Mouse (Mus musculus): Measurements from ENCODE around the gene Mccc1.
A peak's percentile ranks its signal among the peaks of the same experiment; 100 is the strongest.

The Mccc1 gene

DNA sequence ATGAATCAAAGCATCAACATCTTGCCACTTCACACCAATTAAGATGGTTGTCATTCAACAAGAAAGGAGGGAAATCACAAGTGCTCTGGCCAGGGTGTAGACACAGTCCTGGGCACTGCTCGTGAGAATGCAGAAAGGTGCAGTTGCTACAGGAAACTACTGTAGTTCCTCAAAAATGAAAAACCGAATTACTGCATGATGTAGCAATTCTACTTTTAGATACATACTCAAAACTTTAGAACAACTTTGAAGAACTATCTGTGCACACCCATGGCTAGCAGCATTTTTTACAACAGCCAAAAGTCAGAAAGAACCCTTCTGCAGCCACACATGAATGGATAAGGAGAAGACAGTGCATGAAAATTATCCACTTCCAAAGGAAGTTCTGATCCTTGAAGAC is 34.0 kb downstream of the Mccc1 start:
- DNase-seq (ENCODE audit: low read depth, low spot score): no peak

DNA sequence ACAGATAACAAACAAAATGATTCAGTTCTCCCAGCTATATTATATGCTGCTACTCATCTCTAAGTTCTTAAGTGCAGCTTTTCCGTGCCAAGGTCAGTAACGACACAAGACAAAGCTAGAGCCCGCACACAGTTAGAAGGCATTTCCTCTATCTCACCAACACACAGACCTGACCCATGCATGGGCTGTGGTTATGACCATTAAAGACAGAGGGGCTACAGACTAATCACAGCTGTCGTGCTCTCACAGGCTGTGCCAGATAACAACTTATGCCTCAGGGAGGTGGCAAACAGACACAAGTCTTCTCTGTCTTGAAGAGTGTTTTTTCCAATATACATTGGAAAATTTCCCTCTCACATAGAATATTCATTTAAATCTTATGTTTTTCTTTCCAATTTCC is 35.5 kb downstream of the Mccc1 start:
- DNase-seq (ENCODE audit: low read depth, low spot score): no peak

DNA sequence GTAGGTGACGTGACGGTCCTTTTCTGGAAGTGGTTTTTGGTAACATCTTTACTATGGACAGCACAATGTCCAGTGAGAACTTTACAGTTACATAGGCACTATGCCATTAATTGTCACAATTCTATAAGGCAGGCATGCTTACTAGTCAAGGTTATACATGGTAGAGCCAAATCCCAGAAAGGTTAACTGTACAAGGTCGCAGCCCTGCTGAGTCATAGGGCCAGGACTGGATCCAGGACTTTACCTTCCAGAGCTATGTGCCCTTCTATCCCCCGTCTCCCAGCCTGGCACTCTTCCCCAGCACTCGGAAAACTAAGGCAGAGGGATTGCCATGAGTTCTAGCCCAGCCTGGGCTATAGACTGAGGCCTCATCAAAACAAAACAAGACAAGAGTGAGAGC is 36.6 kb downstream of the Mccc1 start:
- no peak for DNase-seq (ENCODE audit: low read depth, low spot score)

DNA sequence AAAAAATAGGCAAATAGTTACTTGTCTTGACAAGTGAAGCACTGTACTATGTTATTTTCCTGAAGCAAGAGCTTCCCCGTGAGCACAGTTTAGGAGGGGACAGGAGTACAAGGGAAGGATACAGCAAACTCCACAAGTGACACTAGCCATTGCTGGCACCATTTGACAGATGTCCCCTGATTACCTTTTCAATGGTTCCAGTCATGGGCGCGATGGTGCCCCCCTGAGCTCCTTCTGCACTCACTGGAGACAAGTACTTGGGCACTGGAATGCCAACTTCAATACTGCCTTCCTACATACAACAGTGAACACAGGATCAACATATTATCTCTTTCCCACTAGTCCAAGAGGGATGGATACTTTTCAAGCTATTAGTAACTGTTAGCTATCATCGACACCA is 37.1 kb downstream of the Mccc1 start:
- DNase-seq (ENCODE audit: low read depth, low spot score): no peak

DNA sequence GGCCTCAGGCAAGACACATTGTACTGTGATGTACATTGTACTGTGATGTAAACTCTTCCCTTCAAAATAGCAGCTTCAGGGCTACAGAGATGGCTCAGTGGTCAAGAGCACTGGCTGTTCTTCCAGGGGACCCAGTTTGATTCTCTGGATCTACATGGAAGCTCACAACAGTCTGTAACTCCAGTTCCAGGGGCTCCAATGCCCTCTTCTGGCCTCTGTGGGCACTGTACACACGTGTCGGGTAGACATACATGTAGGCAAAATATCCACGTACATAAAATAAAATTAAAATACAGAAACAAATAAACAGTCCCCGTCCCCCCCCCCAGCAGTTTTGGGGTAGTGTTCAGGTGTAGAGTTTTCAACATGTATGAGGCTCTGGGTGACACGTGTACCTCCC is 37.5 kb downstream of the Mccc1 start:
- DNase-seq (ENCODE audit: low read depth, low spot score): no peak

DNA sequence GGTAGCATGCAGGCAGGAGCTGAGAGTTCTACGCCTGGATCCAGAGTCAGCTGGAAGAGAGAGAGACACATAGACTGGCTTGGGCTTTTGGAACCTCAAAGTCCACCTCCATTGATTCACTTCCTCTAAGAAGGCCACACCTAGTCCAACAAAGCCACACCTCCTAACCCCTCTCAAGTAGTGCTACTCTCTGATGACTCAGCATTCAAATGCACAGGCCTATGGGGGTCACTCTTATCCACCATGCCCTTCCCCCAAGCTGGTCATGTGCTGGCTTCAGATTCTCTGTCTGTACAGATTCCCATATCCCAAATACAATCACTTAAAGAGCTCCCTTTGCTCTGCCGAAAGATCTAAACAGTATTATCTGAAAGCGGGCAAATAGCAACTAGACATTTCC is 43.2 kb downstream of the Mccc1 start:
- DNase-seq (ENCODE audit: low read depth, low spot score): peak; percentile 22

DNA sequence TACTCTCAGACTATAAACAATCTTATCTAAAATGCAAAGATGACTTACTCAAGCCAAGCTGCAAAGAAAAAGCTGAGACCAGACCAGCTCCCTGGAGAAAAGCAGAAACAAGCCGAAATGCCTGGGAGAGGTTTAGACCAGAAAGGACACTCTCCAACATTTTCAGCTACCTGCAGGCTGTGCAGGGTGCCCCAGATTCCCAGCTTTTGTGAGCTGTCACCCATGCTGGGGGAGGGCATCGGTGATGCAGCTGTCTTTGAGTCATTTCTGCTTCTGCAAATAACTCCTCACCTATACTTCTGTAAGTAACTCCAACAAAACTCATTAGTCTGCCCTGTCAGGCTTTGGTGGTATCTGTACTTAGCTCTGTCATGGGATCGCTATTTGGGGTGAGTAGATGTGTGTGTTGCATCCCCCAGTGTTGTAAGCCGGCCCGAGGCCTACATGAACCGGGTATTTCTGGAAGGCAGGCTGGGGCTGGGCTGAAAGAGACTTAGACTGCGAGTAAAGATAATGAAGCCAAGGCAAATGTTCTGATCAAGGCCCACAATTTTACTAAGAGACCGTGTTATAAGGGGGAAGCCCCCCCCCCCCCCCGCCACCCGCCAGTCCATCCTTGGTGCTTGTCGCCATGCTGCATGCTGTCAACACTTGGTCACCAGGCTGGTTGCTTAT is 45.4 kb downstream of the Mccc1 start:
- no peak for DNase-seq (ENCODE audit: low read depth, low spot score)

DNA sequence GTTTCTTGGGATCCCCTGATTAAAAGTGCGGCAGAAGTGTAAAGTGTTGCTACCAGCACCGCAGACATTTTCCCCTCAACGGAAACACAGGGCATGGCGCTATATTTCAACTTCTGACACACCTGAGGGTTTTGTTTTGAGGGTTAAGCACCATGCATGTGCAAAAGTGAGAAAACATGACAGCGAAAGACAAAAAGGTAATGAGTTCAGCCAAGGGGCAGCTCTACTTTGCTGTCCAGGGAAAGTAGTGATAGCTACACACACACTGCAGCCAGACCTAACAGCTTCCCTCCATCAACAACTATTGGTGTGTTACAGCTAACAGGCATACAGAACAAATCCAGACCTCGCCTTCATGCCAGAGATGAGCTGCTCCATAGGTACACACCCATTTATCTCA is 46.7 kb downstream of the Mccc1 start:
- DNase-seq (ENCODE audit: low read depth, low spot score): no peak

DNA sequence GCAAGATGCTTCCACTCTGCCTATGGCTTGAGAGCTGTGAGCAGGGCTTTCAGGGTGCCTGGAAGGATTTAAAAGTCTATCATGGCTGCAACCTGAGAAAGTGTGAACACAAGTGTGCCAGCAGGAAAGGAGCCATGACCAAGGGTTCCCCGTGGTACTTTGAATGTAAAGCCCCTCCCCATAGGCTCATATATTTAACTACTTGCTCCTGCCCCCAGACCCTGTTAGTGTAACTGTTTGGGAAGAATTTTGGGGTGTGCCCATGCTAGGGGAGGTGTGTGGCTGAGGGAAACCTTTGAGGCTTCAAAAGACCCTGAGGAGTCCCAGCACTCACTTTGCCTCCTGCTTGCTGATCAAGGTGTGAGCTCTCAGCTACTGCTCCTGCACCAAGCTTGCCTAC is 47.3 kb downstream of the Mccc1 start:
- no peak for DNase-seq (ENCODE audit: low read depth, low spot score)

DNA sequence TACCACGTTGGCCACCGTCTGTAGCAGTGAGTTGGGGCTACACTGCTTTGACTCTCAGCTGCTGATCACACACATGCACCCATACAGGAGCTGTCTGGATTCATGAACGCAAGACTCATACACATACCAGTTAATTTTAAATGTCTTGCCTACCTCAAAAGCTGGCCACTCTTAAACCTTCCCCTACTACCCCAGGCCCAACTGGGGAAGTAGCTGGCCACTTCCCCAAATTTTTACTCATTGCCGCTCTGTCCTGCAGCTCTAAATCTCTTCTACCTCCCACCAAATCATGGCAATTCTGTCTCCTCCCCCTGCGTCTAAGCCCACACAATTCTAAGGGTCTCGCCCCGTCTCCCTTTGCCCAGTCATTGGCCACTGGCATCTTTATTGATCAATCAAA is 52.3 kb downstream of the Mccc1 start:
- no peak for DNase-seq (ENCODE audit: low read depth, low spot score)

DNA sequence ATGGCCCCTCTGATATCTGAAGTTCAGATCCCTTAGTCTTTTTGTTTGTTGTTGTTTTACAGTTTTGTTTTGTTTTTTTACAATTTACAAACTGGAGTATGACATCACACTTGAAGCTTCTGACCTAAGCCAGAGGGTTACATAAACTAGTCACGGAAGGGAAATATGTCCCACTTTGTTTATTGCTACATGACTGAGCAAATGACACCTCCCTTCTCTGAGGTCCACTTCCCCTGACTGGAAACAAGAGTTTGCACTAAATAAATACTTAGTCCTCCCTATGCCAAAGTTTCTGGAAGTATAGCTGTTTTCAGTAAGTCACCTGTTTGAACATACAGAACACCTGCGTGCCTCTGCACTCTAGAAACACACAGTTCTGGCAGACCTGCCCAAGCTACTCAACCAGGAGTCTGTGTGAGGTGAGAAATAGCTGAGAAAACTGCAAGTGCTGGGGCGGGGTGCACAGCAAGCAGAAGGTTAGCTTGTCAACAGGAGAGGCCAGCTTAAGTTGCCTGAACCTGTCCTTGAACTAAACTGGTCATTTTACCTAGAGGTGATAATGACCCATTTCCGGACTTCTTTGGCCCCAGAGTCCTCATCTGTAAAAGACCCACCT is 59.9 kb downstream of the Mccc1 start:
- DNase-seq (ENCODE audit: low read depth, low spot score): no peak

DNA sequence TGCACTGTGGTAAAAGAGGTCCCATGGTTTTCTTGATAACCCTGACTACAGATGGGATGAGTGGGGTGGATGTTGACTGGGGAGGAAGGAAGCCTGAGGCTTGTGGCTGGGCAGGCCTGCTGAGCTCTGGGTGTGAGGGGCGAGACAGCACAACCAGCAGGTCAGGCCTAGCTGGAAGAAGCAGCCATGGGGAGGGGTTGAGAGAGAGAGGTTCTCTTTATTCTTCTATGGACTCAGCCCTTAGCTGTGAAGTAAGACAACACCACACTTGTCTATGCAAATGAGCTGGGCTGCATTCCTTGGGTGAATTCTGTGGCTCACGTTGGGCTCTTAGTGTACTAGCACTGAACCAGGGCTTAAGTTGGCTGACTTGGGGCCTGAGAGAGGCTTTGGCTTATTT is 60.4 kb downstream of the Mccc1 start:
- peak; percentile 68 for DNase-seq (ENCODE audit: low read depth, low spot score)

DNA sequence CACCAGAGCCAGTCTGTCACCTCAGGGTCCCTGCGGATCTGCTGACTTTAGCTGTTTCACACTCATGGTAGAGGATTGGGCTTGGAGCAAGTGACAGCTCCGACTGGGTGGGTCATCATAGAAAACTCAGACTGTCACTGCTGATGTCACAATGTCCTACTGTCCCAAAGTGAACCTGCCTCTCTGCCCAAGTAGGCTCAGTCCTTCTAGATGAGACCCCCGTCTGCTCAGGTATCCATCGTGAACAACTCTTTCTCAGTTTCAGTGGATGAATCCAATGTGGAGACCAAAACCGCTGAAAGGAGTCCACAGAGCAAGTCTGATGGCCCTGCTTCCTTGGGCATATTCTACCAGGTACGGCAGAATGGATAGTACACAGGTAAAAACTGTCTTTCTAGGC is 63.1 kb downstream of the Mccc1 start, which contains the start of gene Dcun1d1:
Dcun1d1 (minus strand) TSS at position 101 of the 400 bp plus-strand sequence.
- no peak for DNase-seq (ENCODE audit: low read depth, low spot score)

DNA sequence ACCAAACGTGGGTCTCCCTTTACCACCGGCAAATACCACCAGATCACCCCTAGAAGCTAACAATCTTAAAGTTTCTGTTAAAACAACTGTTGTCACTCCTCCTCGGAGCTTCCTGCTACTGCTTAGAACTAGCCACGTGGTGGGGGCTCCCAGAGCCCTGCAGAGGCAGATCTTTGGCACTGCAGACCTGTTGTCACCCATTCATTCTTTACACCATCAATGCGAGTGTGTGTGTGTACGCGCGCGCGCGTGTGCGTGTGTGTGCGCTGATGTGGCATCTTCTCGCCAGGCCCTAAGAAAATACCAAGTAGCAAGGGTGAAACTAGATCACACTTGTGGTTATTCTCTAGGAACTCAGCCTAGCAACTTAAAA is 67.1 kb downstream of the Mccc1 start:
- DNase-seq (ENCODE audit: low read depth, low spot score): peak; percentile 62

DNA sequence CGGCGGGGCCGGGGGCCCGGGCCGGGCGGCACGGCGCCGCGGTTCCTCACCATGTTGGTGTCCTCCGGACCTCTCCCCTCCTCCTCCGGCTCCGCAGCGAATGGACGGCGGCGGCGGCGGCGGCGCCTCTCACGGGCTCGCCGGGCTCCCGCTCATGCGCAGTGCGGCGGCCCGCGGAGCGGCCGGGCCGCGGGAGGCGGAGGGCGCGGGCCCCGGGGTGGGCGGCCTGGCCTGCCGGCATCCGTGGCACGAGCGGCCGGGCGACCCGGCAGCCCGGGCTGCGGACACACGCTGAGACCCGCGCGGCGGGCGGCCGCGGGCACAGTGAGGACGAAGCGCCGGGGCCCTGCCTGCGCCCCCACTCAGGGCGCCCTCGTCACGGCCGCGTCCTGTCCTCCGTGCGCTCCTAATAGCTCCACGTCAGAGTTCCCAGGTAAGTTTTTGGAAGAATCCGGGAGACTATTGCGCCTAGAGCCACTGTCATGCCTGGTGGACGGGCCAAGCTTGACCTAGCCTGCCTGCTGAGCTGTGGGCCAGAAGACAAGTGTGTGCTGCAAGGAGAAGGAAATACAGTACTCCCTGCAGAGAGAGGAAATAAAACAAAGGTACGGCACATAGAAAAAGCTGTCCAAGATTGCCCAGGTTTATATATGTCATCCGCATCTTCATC is 67.6 kb downstream of the Mccc1 start:
- DNase-seq (ENCODE audit: low read depth, low spot score): peak; percentile 81

DNA sequence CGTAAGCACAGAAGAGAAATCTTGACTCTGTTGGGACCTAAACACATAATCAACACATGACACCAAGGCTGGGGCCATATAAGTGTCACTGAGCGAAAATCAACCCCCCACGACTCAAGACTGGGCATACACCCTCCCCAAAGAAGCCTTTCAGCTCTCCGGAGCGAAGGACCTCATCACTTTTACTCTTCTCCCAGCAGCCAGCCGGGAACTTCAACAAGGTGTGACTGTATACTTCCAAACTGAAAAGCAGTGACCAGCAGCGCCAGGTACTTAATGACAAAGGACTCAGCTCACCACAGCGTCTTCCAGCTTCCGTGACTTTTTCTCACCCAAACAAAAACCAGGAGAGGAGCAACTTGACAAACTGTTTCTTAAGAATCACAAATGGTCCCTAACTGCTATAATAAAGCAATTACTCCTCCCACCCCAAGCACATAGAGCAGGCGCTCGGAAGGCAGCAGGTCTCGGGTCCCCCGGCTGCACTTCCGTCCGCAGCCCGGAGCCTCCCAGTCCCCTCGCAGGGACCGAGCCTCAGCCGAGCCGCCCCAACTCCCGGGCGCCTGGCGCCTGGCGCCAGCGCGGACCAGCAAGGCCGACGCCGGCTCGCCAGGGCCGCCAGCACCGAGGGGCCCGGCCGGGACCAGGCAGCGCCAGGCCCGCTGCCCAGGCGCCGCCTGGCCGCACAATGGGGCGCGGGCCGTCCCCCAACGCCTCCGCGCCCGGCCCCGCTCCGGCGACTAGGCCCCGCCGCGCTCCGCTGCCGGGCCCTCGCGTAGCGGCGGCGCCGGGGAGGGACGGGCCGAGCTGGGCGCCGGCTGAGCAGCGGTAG is 68.4 kb downstream of the Mccc1 start:
- DNase-seq (ENCODE audit: low read depth, low spot score): peak; percentile 81

DNA sequence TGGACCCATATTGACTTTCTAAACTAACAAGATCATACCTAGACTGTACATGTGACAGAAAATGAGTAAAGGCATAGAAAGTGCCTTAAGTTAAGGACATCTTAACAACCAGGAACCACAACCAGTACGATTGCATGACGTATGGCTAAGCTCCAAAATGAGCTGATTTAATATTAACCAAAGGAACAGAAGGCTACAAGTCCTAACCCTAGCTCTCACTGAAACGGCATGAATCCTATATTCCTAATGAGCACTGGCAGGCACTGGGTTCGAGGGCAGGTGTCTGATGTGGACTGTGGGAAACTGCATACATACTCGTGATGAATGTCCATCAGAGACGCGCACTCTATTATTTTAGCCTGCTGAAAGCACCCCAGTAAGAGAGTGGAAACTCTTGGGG is 69.1 kb downstream of the Mccc1 start:
- no peak for DNase-seq (ENCODE audit: low read depth, low spot score)

DNA sequence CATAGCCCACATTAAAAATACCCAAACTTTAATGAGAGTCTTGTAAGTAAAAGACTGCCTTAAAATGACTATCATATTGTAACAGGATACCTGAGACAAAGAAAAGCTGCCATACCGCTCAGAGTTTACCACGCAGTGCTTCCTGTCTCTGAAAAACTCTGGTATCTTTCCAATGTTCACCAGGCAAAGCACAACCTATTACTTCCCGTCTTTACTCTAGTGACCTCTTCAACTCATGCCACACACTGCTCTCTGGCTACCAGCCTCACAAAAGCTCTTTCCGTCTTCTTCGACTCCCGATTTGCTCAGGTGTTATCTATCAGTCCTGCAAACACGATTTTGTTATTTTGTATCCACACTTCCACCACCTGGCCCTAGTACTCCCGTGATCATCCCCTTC is 70.6 kb downstream of the Mccc1 start:
- no peak for DNase-seq (ENCODE audit: low read depth, low spot score)

DNA sequence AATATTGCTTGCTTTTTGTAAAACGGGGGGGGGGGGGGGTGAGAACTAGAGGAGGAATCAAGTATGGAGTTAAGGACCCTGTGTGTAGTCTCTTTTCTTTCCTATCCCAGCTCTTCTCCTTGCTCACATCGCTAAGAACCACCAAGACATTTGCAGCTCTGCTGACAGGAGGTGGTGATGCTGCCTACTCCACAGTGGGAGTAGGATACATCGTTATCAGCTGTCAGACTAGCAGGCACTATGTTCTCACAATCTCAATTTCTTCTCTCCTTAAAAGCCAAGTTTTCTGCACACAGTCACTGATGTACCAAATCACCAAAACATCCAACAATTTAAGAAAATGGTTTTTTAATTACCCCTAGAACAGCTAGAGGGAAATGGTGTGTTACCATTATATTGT is 71.1 kb downstream of the Mccc1 start:
- DNase-seq (ENCODE audit: low read depth, low spot score): no peak

DNA sequence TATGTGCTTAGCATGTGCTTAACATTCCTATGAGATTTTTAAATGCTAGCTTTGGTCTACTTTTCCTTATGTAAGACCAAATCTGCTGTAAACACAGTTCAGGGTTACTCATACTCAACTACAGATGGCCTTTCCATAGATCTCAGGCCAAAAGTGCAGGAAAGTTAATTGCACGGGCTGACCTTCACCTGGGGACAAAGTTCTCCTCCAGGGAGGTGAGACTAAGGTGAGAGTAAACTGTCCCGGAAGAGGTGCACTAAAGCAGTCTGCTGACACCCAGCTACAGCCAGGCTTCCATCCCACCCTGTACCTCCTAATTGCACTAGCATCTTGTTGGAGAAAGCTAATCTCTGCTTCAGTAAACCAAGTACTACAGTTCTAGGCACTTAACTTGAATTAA is 74.6 kb downstream of the Mccc1 start:
- no peak for DNase-seq (ENCODE audit: low read depth, low spot score)

DNA sequence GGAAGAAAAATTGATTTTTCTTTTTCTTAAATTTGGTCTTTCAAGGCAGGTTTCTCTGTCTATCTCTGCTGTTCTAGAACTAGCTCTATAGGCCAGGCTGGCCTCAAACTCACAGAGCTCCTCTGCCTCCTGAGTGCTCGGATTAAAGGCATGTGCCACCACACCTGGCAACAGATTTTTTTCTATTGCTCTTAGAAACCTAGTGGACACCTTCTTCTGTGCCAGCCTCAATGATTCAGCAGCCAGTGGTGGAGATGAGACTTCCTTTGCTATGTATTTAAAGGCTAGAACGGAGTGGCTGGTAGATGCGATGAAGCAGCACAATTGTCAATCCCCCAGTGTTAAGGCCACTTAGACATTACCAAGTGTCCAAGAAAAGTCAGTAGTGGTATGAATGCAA is 76.5 kb downstream of the Mccc1 start:
- DNase-seq (ENCODE audit: low read depth, low spot score): no peak

DNA sequence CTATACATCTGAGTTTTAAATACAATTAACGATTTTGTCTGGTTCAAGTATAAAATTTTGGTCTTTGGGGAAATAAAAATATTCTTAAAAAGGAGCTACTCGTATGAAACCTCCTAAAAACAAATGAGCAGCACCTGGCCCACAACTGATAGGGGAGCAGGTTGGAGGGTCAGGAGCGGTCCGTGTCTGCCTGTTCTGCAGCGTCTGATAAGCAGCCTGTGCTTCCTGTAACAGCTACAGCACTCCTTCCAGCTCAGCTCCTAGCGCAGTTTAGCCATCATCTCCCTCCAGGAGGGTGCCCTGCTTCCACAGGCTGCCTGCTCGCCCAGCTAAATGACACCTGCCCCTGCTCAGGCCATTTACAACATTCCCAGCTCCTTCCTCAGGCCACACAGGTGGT is 77.0 kb downstream of the Mccc1 start:
- DNase-seq (ENCODE audit: low read depth, low spot score): no peak

Measured in ZHBTc4 (cell line).